Mouse (Mus musculus): ENCODE data around the gene Zeb2.

DNA sequence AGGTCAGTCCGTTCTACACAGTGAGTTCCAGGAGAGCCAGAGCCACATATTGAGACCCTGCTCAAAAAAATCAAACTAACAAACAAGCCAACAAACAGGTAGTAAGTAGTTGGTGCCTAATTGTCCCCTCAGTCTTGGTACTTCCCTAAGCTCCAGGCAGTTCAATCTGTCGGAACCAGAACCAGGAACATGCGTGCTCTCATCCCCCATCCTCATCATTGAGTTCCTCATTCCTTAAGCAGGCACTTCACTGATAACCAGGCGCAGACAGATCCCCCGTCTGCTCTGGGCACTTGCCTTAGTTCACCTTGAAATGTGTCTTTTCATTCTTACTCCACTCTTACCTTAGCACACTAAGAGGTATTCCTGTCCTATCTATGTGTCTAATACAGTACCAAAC lies 103.9 kb downstream of the Zeb2 start:
- TF ChIP-seq CTCF (IDR thresholded peaks at IDR 0.05; ENCODE audit: borderline replicate concordance, insufficient read depth, low read length), result no peak
- TF ChIP-seq POLR2A (IDR thresholded peaks at IDR 0.05; ENCODE audit: low read depth, low read length), result no peak

All from embryonic fibroblast, embryonic 13.5 days (primary cell).